ENCODE assay signal across 19 mouse cellular contexts in the genomic region with DNA sequence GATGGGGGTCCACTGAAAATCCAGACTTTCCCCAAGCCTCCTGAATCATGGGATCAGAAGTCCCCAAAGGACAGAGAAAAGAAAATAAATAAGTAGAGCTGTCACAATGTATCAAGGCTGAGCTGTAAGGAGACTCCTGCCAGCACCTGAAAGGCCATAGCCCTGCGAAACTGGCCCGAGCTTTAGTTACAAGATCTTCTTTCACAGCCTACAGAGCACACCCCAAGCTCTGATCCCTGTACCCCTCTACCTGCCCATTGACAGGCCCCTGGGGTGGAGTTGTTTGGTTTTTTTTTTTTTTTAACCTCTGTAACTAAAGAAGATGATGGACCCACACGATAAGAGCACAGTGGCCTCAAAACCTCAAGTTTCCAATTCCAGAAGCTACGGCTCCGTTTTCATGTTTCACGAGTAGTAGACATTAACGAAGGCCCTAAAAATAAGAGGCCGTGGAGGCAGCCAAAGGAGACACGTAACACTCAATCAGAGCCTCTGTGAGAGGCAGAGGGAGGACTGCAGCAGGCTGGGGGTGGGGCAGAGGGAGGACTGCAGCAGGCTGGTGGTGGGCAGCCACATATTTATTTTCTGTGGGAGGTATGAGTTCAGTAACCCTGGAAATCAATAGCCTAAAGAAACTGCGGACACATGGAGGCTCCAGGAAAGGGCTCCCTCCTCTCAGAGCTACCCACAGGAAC. TPM values are rescaled to one million over a fixed set of nuclear protein-coding genes. Genes with fewer than 3 reads are reported as not detected.
DNase-seq lines count a peak whose midpoint lies in the region; ATAC-seq and TF ChIP-seq lines count a peak whose summit lies in the region.
"Had no signal": no experiment of that assay in that cellular context is flagged by ENCODE, and none has a peak within 500 bp of the region (broad histone marks: within the 10 kb centered on the region; RNA-seq: fewer than 3 reads in every experiment).

No protein-coding gene starts in this region.

- no peak for TF ChIP-seq EP300 in liver, postnatal 0 days (IDR thresholded peaks at IDR 0.05; ENCODE audit: low read depth)

- H3K9me3 ChIP-seq in kidney, embryonic 15.5 days (replicated peaks): no peaks in the 10 kb centered on the region
- H3K9me3 ChIP-seq in liver, postnatal 0 days (ENCODE audit: low read length): no peaks in the 10 kb centered on the region
- H3K9me3 ChIP-seq in liver, embryonic 12.5 days (replicated peaks): no peaks in the 10 kb centered on the region
- no peaks in the 10 kb centered on the region for H3K9me3 ChIP-seq in limb, embryonic 15.5 days
- H3K9me3 ChIP-seq: forebrain, embryonic 13.5 days; heart, embryonic 12.5 days; hindbrain, embryonic 10.5 days had no signal

- 37% methylated on average over 10 of the region's 10 CpGs for WGBS in kidney, embryonic 15.5 days
- 80% methylated on average over 10 of the region's 10 CpGs for WGBS in kidney, adult 2 months
- 72% methylated on average over 10 of the region's 10 CpGs for WGBS in liver, postnatal 0 days (ENCODE audit: insufficient replicate concordance)
- 79% methylated on average over 10 of the region's 10 CpGs for WGBS in liver, embryonic 12.5 days (ENCODE audit: insufficient replicate concordance)
- WGBS in limb, embryonic 15.5 days: 48% methylated on average over 10 of the region's 10 CpGs

- no peak for TF ChIP-seq CTCF in kidney, adult 2 months (conservative IDR thresholded peaks at IDR 0.05; ENCODE audit: insufficient read depth, insufficient read length, low read depth, low read length)
- no peak for TF ChIP-seq CTCF in liver, postnatal 0 days (IDR thresholded peaks at IDR 0.05; ENCODE audit: low read depth)

- intact Hi-C loops in gastrocnemius, postnatal 36 days (cut with DNase I): loop anchor here (5.0 kb wide), 1 partner anchor 40 kb away; the partner anchor contains the start of genes Apoh and Prkca

- H3K4me1 ChIP-seq in kidney, embryonic 15.5 days: peaks cover 39% of the 10 kb centered on the region
- H3K4me1 ChIP-seq in kidney, adult 2 months (ENCODE audit: control insufficient read depth, insufficient read depth, low read length): no peaks in the 10 kb centered on the region
- H3K4me1 ChIP-seq in liver, postnatal 0 days (ENCODE audit: insufficient read depth): peaks cover 15% of the 10 kb centered on the region; the same call in 1 of the 2 replicates
- H3K4me1 ChIP-seq in liver, embryonic 12.5 days: peaks cover 13% of the 10 kb centered on the region; the same call in 1 of the 2 replicates
- H3K4me1 ChIP-seq in limb, embryonic 15.5 days: peaks cover 36% of the 10 kb centered on the region

- H3K4me2 ChIP-seq in kidney, embryonic 15.5 days: no peak overlapping the region
- no peak overlapping the region for H3K4me2 ChIP-seq in liver, postnatal 0 days (ENCODE audit: low read depth, low read length)
- H3K4me2 ChIP-seq in liver, embryonic 12.5 days: no peak overlapping the region
- H3K4me2 ChIP-seq in limb, embryonic 15.5 days: no peak overlapping the region
- H3K4me2 ChIP-seq: forebrain, embryonic 13.5 days; heart, embryonic 12.5 days; hindbrain, embryonic 14.5 days had no signal

- no peak for TF ChIP-seq POLR2A in kidney, adult 2 months (IDR thresholded peaks at IDR 0.05; ENCODE audit: low read depth, low read length)

- no peaks in the 10 kb centered on the region for H3K27me3 ChIP-seq in kidney, embryonic 15.5 days
- no peaks in the 10 kb centered on the region for H3K27me3 ChIP-seq in kidney, adult 2 months (replicated peaks; ENCODE audit: control insufficient read depth, insufficient read depth, low read length)
- H3K27me3 ChIP-seq in liver, postnatal 0 days (ENCODE audit: insufficient read depth, low read length): no peaks in the 10 kb centered on the region
- no peaks in the 10 kb centered on the region for H3K27me3 ChIP-seq in liver, embryonic 12.5 days (replicated peaks)
- H3K27me3 ChIP-seq in limb, embryonic 15.5 days: no peaks in the 10 kb centered on the region
- H3K27me3 ChIP-seq: forebrain, embryonic 13.5 days; heart, embryonic 12.5 days had no signal

- peak; percentile 69 for DNase-seq in gastrocnemius, adult 18-20 months (ENCODE audit: low spot score)
- no peak for DNase-seq in gastrocnemius, postnatal 36 days
- DNase-seq in kidney, adult 2 months: no peak
- no peak for DNase-seq in liver, postnatal 0 days
- no peak for DNase-seq in heart, adult 18-20 months
- DNase-seq: adrenal gland, postnatal 14 days; cerebellum, adult 11-12 months; cerebellum, adult 9-10 months; cerebellum, postnatal 25 days; forebrain, postnatal 0 days had no signal

- H3K36me3 ChIP-seq in kidney, embryonic 15.5 days: no peaks in the 10 kb centered on the region
- no peaks in the 10 kb centered on the region for H3K36me3 ChIP-seq in kidney, adult 2 months (ENCODE audit: control insufficient read depth, insufficient read depth, low read length)
- no peaks in the 10 kb centered on the region for H3K36me3 ChIP-seq in liver, postnatal 0 days (replicated peaks; ENCODE audit: insufficient read depth, low read length)
- H3K36me3 ChIP-seq in liver, embryonic 12.5 days: no peaks in the 10 kb centered on the region
- H3K36me3 ChIP-seq in limb, embryonic 15.5 days: no peaks in the 10 kb centered on the region
- H3K36me3 ChIP-seq: heart, embryonic 12.5 days; hindbrain, embryonic 10.5 days had no signal

- H3K27ac ChIP-seq in kidney, embryonic 15.5 days: no peak overlapping the region
- no peak overlapping the region for H3K27ac ChIP-seq in kidney, adult 2 months (ENCODE audit: insufficient read depth, low read depth, low read length)
- H3K27ac ChIP-seq in liver, postnatal 0 days (ENCODE audit: low read depth): no peak overlapping the region
- no peak overlapping the region for H3K27ac ChIP-seq in liver, embryonic 12.5 days
- 0 out of 2 replicates have a peak overlapping the region, but pooled peaks have one; percentile 38 for H3K27ac ChIP-seq in limb, embryonic 15.5 days
- H3K27ac ChIP-seq: forebrain, embryonic 13.5 days; hindbrain, embryonic 10.5 days; hindbrain, embryonic 14.5 days had no signal

- ATAC-seq in kidney, embryonic 15.5 days (replicated peaks; ENCODE audit: low FRiP score): peak; percentile 50; the same call in 1 of the 2 replicates
- peak; percentile 33; the same call in 1 of the 2 replicates for ATAC-seq in liver, postnatal 0 days
- no peak for ATAC-seq in liver, embryonic 12.5 days
- no peak for ATAC-seq in limb, embryonic 15.5 days (ENCODE audit: insufficient number of reproducible peaks, low FRiP score, low TSS enrichment, low read depth)
- ATAC-seq: forebrain, embryonic 13.5 days; forebrain, postnatal 0 days had no signal

- H3K9ac ChIP-seq in kidney, embryonic 15.5 days: no peak overlapping the region
- H3K9ac ChIP-seq in liver, postnatal 0 days (replicated peaks): no peak overlapping the region
- no peak overlapping the region for H3K9ac ChIP-seq in liver, embryonic 12.5 days
- no peak overlapping the region for H3K9ac ChIP-seq in limb, embryonic 15.5 days
- H3K9ac ChIP-seq: forebrain, embryonic 13.5 days; forebrain, postnatal 0 days; heart, embryonic 12.5 days; hindbrain, embryonic 14.5 days had no signal

- no peak overlapping the region for H3K4me3 ChIP-seq in kidney, embryonic 15.5 days (replicated peaks)
- no peak overlapping the region for H3K4me3 ChIP-seq in kidney, adult 2 months (ENCODE audit: insufficient read depth, low read depth, low read length)
- H3K4me3 ChIP-seq in liver, postnatal 0 days (ENCODE audit: low read depth, low read length): no peak overlapping the region
- H3K4me3 ChIP-seq in liver, embryonic 12.5 days: no peak overlapping the region
- H3K4me3 ChIP-seq in limb, embryonic 15.5 days: no peak overlapping the region
- H3K4me3 ChIP-seq: forebrain, embryonic 13.5 days; heart, embryonic 12.5 days; hindbrain, embryonic 10.5 days had no signal

RNA-seq across cellular contexts. Expression of gene Apoh, which starts 41.2 kb away (rescaled TPM):
- total RNA-seq in gastrocnemius, adult 18-20 months (2021): 1 to 10 TPM in 1 of 2 experiments, under 1 TPM in 1; 0.78 to 1.6 TPM
- total RNA-seq in gastrocnemius, postnatal 36 days (2021): 1 to 10 TPM in 1 of 2 experiments, under 1 TPM in 1; 0.99 to 1.0 TPM
- 3.8 and 7.0 TPM in 2 replicates for polyA plus RNA-seq in kidney, embryonic 15.5 days (2015; fragmentation: Nextera tagmentation; extraction: Ambion mirVana)
- 0.12 TPM in 1 of 2 replicates, not detected in the other for polyA plus RNA-seq in kidney, adult 2 months (2012; rRNA removed)
- 3,365 and 3,457 TPM in 2 replicates for polyA plus RNA-seq in liver, postnatal 0 days (2015; fragmentation: Nextera tagmentation; extraction: Ambion mirVana)
- polyA plus RNA-seq in liver, embryonic 12.5 days (2016; fragmentation: Nextera tagmentation; extraction: Ambion mirVana): 36.3 and 36.7 TPM in 2 replicates
- polyA plus RNA-seq in limb, embryonic 15.5 days (2015; fragmentation: Nextera tagmentation; extraction: Ambion mirVana): 0.40 and 2.0 TPM in 2 replicates
- total RNA-seq in heart, adult 18-20 months (2021): under 1 TPM in 1 of 2 experiments, not detected in 1; 0.22 TPM
- total RNA-seq: heart, adult 8-10 months; MEL had no signal
- polyA plus RNA-seq: hindbrain, embryonic 10.5 days had no signal

RNA-seq across cellular contexts. Expression of gene Prkca, which starts 41.8 kb away (rescaled TPM):
- 10 to 100 TPM; 51.3 to 59.9 TPM for total RNA-seq in gastrocnemius, adult 18-20 months (2021)
- 10 to 100 TPM; 57.7 to 61.2 TPM for total RNA-seq in gastrocnemius, postnatal 36 days (2021)
- 7.4 and 9.4 TPM in 2 replicates for polyA plus RNA-seq in kidney, embryonic 15.5 days (2015; fragmentation: Nextera tagmentation; extraction: Ambion mirVana)
- 3.5 and 5.4 TPM in 2 replicates for polyA plus RNA-seq in kidney, adult 2 months (2012; rRNA removed)
- polyA plus RNA-seq in liver, postnatal 0 days (2015; fragmentation: Nextera tagmentation; extraction: Ambion mirVana): 2.9 and 3.0 TPM in 2 replicates
- polyA plus RNA-seq in liver, embryonic 12.5 days (2016; fragmentation: Nextera tagmentation; extraction: Ambion mirVana): 6.4 and 7.5 TPM in 2 replicates
- polyA plus RNA-seq in limb, embryonic 15.5 days (2015; fragmentation: Nextera tagmentation; extraction: Ambion mirVana): 8.3 and 9.0 TPM in 2 replicates
- 10 to 100 TPM; 35.5 to 36.3 TPM for total RNA-seq in heart, adult 18-20 months (2021)

Comparison
In these comparisons a context has a peak if more than half of its experiments do, and no peak if none do; other contexts are left out.
1. ATAC-seq: peak in kidney, embryonic 15.5 days (single experiment) and liver, postnatal 0 days (single experiment); none in liver, embryonic 12.5 days (single experiment) and limb, embryonic 15.5 days (single experiment).
2. RNA of gene Apoh, which starts 41.2 kb away (polyA plus RNA-seq): 3,365 to 3,457 TPM in liver, postnatal 0 days; 36.3 to 36.7 TPM in liver, embryonic 12.5 days, 3.8 to 7.0 TPM in kidney, embryonic 15.5 days, 0.40 to 2.0 TPM in limb, embryonic 15.5 days and 0.12 TPM in kidney, adult 2 months; every median in the first group is over 10 times any median in the second.